Mouse (Mus musculus): ENCODE results near the gene Sbf2. TPM values are rescaled to one million over a fixed set of nuclear protein-coding genes. Genes with fewer than 3 reads are reported as not detected.
"Not testable (repeated sequence)": the region's sequence is repeated elsewhere in the genome, so short reads cannot be mapped to it uniquely, and the experiment has no call there.

The Sbf2 gene
- polyA plus RNA-seq, 1 experiment from 2014 or later, result 38.5 TPM

DNA sequence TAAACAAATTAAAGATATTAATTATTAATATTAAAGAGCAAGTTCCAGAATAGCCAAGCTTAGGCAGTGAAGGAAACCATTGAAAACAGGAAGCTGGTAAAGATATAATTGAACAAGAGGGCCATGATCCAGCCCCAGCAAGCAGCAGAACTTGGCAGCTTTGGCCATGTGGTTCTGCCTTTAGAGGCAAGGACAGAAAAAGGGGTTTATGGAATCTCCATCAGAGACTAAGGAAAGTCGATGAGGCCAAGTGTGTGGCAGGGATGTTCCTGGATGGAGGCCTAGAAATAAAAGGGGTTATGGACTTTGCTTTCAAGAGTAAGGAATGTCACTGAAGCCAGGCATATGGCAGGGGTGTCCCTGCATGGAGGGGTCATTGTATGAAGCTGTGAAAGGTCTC is 198.4 kb downstream of the Sbf2 start:
- Histone ChIP-seq H3K4me3 (replicated peaks) (no peak overlapping the region), H3K4me2 (no peak overlapping the region), H3K9me3 (replicated peaks) (no peaks in the 10 kb centered on the region), H3K36me3 (peaks cover 26% of the 10 kb centered on the region), H3K27ac (no peak overlapping the region), H3K9ac (no peak overlapping the region), H3K27me3 (no peaks in the 10 kb centered on the region), H3K4me1 (no peaks in the 10 kb centered on the region)
- 87% methylated on average over 1 of the region's 1 CpGs for WGBS
- ATAC-seq (replicated peaks; ENCODE audit: low FRiP score), result no peak

- no peak for ATAC-seq (replicated peaks; ENCODE audit: low FRiP score)
- H3K4me1 ChIP-seq, result no peaks in the 10 kb centered on the region
- no peak overlapping the region for H3K4me3 ChIP-seq (replicated peaks)
- H3K9me3 ChIP-seq (replicated peaks), result no peaks in the 10 kb centered on the region
- no peaks in the 10 kb centered on the region for H3K27me3 ChIP-seq
- H3K27ac ChIP-seq, result no peak overlapping the region
- H3K4me2 ChIP-seq, result no peak overlapping the region
- 79% methylated on average over 5 of the region's 5 CpGs for WGBS
- no peak overlapping the region for H3K9ac ChIP-seq
- H3K36me3 ChIP-seq, result peaks cover 28% of the 10 kb centered on the region
Observed at GRCm38 (mm10) chr7:110414276-110414675, 200.4 kb downstream of the Sbf2 start.

DNA sequence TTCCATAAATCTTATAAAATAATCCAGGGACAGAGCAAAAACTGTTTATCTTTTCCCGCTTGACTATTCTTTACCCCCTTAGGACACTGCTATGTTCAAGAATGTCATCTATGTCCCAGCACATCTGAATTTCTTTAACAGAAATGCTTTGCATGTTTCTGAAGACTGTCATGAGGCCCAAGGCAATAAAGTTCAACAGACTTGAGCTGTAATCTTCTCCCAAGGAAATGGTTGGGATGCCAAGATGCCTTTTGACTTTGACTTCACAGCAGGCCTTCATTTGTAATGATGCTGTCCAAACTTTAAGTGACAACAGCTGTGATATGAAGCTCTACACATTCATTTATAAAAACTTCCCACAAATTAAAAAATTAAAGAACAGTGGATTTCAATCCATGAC is 212.6 kb downstream of the Sbf2 start:
- 81% methylated on average over 1 of the region's 1 CpGs for WGBS
- H3K9me3 ChIP-seq (replicated peaks), result no peaks in the 10 kb centered on the region
- ATAC-seq (replicated peaks; ENCODE audit: low FRiP score), result no peak
- no peaks in the 10 kb centered on the region for H3K27me3 ChIP-seq
- H3K4me1 ChIP-seq, result no peaks in the 10 kb centered on the region
- H3K9ac ChIP-seq, result no peak overlapping the region
- H3K4me2 ChIP-seq, result no peak overlapping the region
- no peak overlapping the region for H3K4me3 ChIP-seq (replicated peaks)
- peaks cover 34% of the 10 kb centered on the region; the same call in 1 of the 2 replicates for H3K36me3 ChIP-seq
- 0 out of 2 replicates have a peak overlapping the region, but pooled peaks have one; percentile 28 for H3K27ac ChIP-seq

DNA sequence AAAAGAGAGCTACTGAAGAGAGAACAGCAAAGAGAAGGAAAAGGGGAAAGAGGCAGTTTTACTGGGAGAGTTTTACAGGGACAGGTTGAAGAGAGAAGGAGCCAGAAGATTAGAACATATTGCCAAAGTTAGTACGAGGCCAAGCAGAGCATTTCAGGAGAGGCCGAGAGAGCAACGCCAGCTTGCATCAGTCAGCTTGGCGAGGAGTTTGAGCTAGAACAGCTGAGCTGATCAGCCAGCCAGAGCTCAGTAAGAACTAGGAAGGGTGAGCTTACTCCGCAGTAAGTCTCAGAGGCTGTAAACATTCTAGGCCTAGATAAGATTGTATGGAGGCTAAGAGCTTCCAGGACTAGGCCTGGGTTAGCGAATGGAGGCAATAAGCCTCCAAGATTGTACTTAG is 222.1 kb downstream of the Sbf2 start:
- WGBS, result 80% methylated on average over 6 of the region's 6 CpGs
- Histone ChIP-seq H3K27me3 (no peaks in the 10 kb centered on the region), H3K4me2 (no peak overlapping the region), H3K9me3 (replicated peaks) (no peaks in the 10 kb centered on the region), H3K4me1 (no peaks in the 10 kb centered on the region), H3K36me3 (peaks cover 8% of the 10 kb centered on the region; the same call in 1 of the 2 replicates), H3K9ac (no peak overlapping the region), H3K27ac (no peak overlapping the region), H3K4me3 (replicated peaks) (no peak overlapping the region)
- ATAC-seq (replicated peaks; ENCODE audit: low FRiP score), result no peak

- Histone ChIP-seq H3K9ac (no peak overlapping the region), H3K4me3 (replicated peaks) (no peak overlapping the region), H3K4me1 (no peaks in the 10 kb centered on the region), H3K4me2 (no peak overlapping the region), H3K27me3 (no peaks in the 10 kb centered on the region), H3K36me3 (no peaks in the 10 kb centered on the region), H3K27ac (no peak overlapping the region), H3K9me3 (replicated peaks) (no peaks in the 10 kb centered on the region)
- 88% methylated on average over 2 of the region's 2 CpGs for WGBS
- no peak for ATAC-seq (replicated peaks; ENCODE audit: low FRiP score)
Observed at GRCm38 (mm10) chr7:110391632-110392031, 223.1 kb downstream of the Sbf2 start.

- not testable (repeated sequence) for H3K27ac ChIP-seq; ATAC-seq (replicated peaks; ENCODE audit: low FRiP score); H3K9me3 ChIP-seq (replicated peaks); H3K4me3 ChIP-seq (replicated peaks); H3K27me3 ChIP-seq; H3K36me3 ChIP-seq; H3K4me2 ChIP-seq; H3K9ac ChIP-seq; H3K4me1 ChIP-seq
- 81% methylated on average over 2 of the region's 2 CpGs for WGBS
Observed at GRCm38 (mm10) chr7:110388889-110389288, 225.8 kb downstream of the Sbf2 start.

- H3K9me3 ChIP-seq (replicated peaks), result no peaks in the 10 kb centered on the region
- H3K27me3 ChIP-seq, result no peaks in the 10 kb centered on the region
- no peak overlapping the region for H3K4me2 ChIP-seq
- WGBS, result 74% methylated on average over 2 of the region's 2 CpGs
- ATAC-seq (replicated peaks; ENCODE audit: low FRiP score), result no peak
- H3K4me3 ChIP-seq (replicated peaks), result no peak overlapping the region
- no peak overlapping the region for H3K9ac ChIP-seq
- H3K27ac ChIP-seq, result no peak overlapping the region
- no peaks in the 10 kb centered on the region for H3K4me1 ChIP-seq
- H3K36me3 ChIP-seq, result no peaks in the 10 kb centered on the region
Observed at GRCm38 (mm10) chr7:110387565-110387964, 227.2 kb downstream of the Sbf2 start.

DNA sequence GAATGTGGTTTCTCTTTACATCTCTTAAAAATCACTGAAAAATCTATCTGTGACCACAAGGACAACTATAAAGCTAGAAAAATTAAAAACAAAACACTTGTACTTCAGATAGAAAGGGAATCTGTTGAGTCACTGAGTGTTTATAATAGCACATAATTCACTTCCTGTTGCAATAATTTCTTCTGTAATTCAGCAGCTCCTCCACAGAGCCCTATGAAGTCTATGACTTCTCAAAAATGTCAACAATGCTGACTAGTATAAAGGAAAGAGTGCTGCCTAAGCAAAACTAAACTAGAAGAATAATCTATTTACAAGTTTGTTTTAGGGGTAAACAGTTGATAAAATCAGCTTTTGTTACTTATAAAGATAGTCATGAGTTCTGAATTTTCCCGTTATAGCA is 229.2 kb downstream of the Sbf2 start:
- Histone ChIP-seq H3K4me2 (no peak overlapping the region), H3K4me3 (replicated peaks) (no peak overlapping the region), H3K9me3 (replicated peaks) (no peaks in the 10 kb centered on the region), H3K27me3 (no peaks in the 10 kb centered on the region), H3K4me1 (no peaks in the 10 kb centered on the region), H3K36me3 (no peaks in the 10 kb centered on the region), H3K27ac (no peak overlapping the region), H3K9ac (no peak overlapping the region)
- ATAC-seq (replicated peaks; ENCODE audit: low FRiP score), result no peak
- whole genome bisulfite sequencing, result 89% methylated on average over 1 of the region's 1 CpGs

DNA sequence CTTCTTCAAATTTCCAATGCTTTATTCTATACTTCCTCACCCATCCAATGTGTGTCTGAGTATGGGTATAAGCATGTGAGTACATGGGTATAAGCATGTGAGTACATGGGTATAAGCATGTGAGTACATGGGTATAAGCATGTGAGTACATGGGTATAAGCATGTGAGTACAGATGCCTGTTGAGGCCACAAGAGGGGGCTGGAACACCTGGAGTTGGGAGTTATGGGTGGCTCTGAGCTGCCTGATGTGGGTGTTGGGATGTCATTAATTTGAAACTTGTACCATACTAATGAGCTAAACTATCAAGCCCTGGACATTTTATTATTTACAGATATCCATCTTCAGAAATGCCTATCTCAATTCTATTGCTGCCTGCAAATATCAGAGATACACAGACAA is 230.4 kb downstream of the Sbf2 start:
- Histone ChIP-seq H3K4me3 (replicated peaks) (no peak overlapping the region), H3K9me3 (replicated peaks) (no peaks in the 10 kb centered on the region), H3K36me3 (no peaks in the 10 kb centered on the region), H3K9ac (no peak overlapping the region), H3K4me1 (0 out of 2 replicates have a peak, but pooled peaks cover 1% of the 10 kb centered on the region), H3K4me2 (no peak overlapping the region), H3K27me3 (no peaks in the 10 kb centered on the region), H3K27ac (no peak overlapping the region)
- ATAC-seq (replicated peaks; ENCODE audit: low FRiP score), result no peak

DNA sequence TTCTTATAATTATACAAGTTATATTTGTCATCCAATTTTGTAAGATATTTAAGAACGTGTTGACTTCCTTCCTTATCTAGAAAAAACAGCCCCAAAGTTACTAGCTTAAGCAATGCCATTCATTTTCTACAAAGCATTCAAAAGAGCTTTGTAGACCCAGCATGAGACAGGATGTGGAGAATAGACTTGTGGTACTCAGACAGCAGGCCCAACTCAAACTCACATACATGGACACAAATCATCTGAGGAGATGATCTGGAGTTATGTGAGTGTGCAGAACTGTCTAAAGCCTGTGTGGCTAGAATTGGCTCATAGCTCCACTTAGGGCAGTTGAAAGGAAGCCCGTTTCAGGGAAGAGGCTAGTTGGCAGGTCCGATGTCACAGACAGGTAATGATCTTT is 233.1 kb downstream of the Sbf2 start:
- Histone ChIP-seq H3K27me3 (no peaks in the 10 kb centered on the region), H3K9me3 (replicated peaks) (no peaks in the 10 kb centered on the region), H3K4me2 (no peak overlapping the region), H3K27ac (no peak overlapping the region), H3K9ac (no peak overlapping the region), H3K4me1 (0 out of 2 replicates have a peak, but pooled peaks cover 3% of the 10 kb centered on the region), H3K4me3 (replicated peaks) (no peak overlapping the region), H3K36me3 (no peaks in the 10 kb centered on the region)
- ATAC-seq (replicated peaks; ENCODE audit: low FRiP score), result no peak
- 82% methylated on average over 3 of the region's 3 CpGs for WGBS

GRCm38 (mm10) chr7:110379335-110379914 is 235.3 kb downstream of the Sbf2 start:
- Histone ChIP-seq H3K27me3 (no peaks in the 10 kb centered on the region), H3K27ac (no peak overlapping the region), H3K9ac (no peak overlapping the region), H3K9me3 (replicated peaks) (no peaks in the 10 kb centered on the region), H3K36me3 (peaks cover 17% of the 10 kb centered on the region), H3K4me2 (no peak overlapping the region), H3K4me3 (replicated peaks) (no peak overlapping the region), H3K4me1 (0 out of 2 replicates have a peak, but pooled peaks cover 3% of the 10 kb centered on the region)
- no peak for ATAC-seq (replicated peaks; ENCODE audit: low FRiP score)
- 58% methylated on average over 10 of the region's 10 CpGs for WGBS

- Histone ChIP-seq H3K27me3 (no peaks in the 10 kb centered on the region), H3K4me3 (replicated peaks) (no peak overlapping the region), H3K4me1 (no peaks in the 10 kb centered on the region), H3K27ac (no peak overlapping the region), H3K36me3 (peaks cover 59% of the 10 kb centered on the region), H3K9me3 (replicated peaks) (no peaks in the 10 kb centered on the region), H3K4me2 (no peak overlapping the region), H3K9ac (no peak overlapping the region)
- ATAC-seq (replicated peaks; ENCODE audit: low FRiP score), result no peak
- WGBS, result 81% methylated on average over 4 of the region's 4 CpGs
Observed at GRCm38 (mm10) chr7:110372529-110372928, 242.2 kb downstream of the Sbf2 start.

- ATAC-seq (replicated peaks; ENCODE audit: low FRiP score), result no peak
- WGBS, result 96% methylated on average over 11 of the region's 11 CpGs
Observed at GRCm38 (mm10) chr7:110362005-110362404, 252.7 kb downstream of the Sbf2 start.

More at GRCm38 (mm10) chr7:110362005-110362404, 252.7 kb downstream of the Sbf2 start:
- no peak overlapping the region for H3K4me2 ChIP-seq
- H3K27ac ChIP-seq, result no peak overlapping the region
- H3K9me3 ChIP-seq (replicated peaks), result no peaks in the 10 kb centered on the region
- H3K36me3 ChIP-seq, result peaks cover 47% of the 10 kb centered on the region
- no peak overlapping the region for H3K4me3 ChIP-seq (replicated peaks)
- no peaks in the 10 kb centered on the region for H3K27me3 ChIP-seq
- no peak overlapping the region for H3K9ac ChIP-seq
- H3K4me1 ChIP-seq, result no peaks in the 10 kb centered on the region

Measured in kidney, embryonic 15.5 days (tissue).